Mouse (Mus musculus) MEL (cell line): Measurements from ENCODE around the gene Tyms. TPM values are rescaled to one million over a fixed set of nuclear protein-coding genes. Genes with fewer than 3 reads are reported as not detected.

Experiments
- DNase-seq: peaks from one replicate; pipeline ENCODE4 v3.0.0; 2011; ENCODE audit warnings: low read depth, low spot score
- H3K27ac ChIP-seq: 2 replicates; pipeline ENCODE4 v1.5.1; 2012; ENCODE audit warnings: low read depth, mild to moderate bottlenecking, control low read depth, low read length, moderate library complexity; ENCODE audit not compliant: control insufficient read depth
- H3K27me3 ChIP-seq, 2 experiments: fragments of 150-350 bp in 1 of 2; sonication (generic) in 1 of 2; 2 replicates each; pipeline ENCODE4 v1.6.1; 2012; ENCODE audit warnings: low read length in 2 of 2, mild to moderate bottlenecking in 2 of 2, improper control_type of control experiment in 1 of 2, moderate library complexity in 1 of 2; ENCODE audit not compliant: insufficient read depth in 2 of 2, control insufficient read depth in 1 of 2
- H3K36me3 ChIP-seq, 2 experiments: 2 replicates each; pipeline ENCODE4 v1.6.1; 2012 to 2014; ENCODE audit warnings: low read length in 2 of 2, improper control_type of control experiment in 1 of 2, inconsistent platforms in 1 of 2, mild to moderate bottlenecking in 1 of 2; ENCODE audit not compliant: insufficient read depth in 2 of 2, control insufficient read depth in 1 of 2
- H3K4me1 ChIP-seq, 2 experiments: fragments of 150-350 bp in 1 of 2; sonication (generic) in 1 of 2; 2 replicates each; pipeline ENCODE4 v1.6.1; 2012; ENCODE audit warnings: low read length in 2 of 2, improper control_type of control experiment in 1 of 2, mild to moderate bottlenecking in 1 of 2; ENCODE audit not compliant: insufficient read depth in 2 of 2, control insufficient read depth in 1 of 2
- H3K4me3 ChIP-seq, 2 experiments: fragments of 150-350 bp in 1 of 2; sonication (generic) in 1 of 2; 2 replicates each; pipeline ENCODE4 v1.5.1; 2012; ENCODE audit warnings: low read depth in 2 of 2, low read length in 2 of 2, mild to moderate bottlenecking in 2 of 2, moderate library complexity in 2 of 2, control low read depth in 1 of 2, improper control_type of control experiment in 1 of 2; ENCODE audit not compliant: control insufficient read depth in 1 of 2, insufficient read depth in 1 of 2
- H3K79me2 ChIP-seq: 2 replicates; pipeline ENCODE4 v1.6.1; 2012; ENCODE audit warnings: mild to moderate bottlenecking, low read length, moderate library complexity; ENCODE audit not compliant: control insufficient read depth, poor library complexity, insufficient read depth
- H3K9ac ChIP-seq: 2 replicates; pipeline ENCODE4 v1.6.1; 2012; ENCODE audit warnings: low read depth, mild to moderate bottlenecking, control low read depth, low read length, moderate library complexity; ENCODE audit not compliant: control insufficient read depth, poor library complexity, severe bottlenecking
- H3K9me3 ChIP-seq: fragments of 150-350 bp; sonication (generic); replicated peaks from 2 replicates; pipeline ENCODE4 v1.6.1; 2012; ENCODE audit warnings: mild to moderate bottlenecking, low read length, improper control_type of control experiment, moderate library complexity; ENCODE audit not compliant: insufficient read depth
- BHLHE40 ChIP-seq: IDR thresholded peaks from 2 replicates; pipeline ENCODE4 v1.6.1; 2012; ENCODE audit warnings: low read depth, mild to moderate bottlenecking, inconsistent platforms, low read length, improper control_type of control experiment, borderline replicate concordance
- CHD1 ChIP-seq: IDR thresholded peaks from 2 replicates; pipeline ENCODE4 v1.6.1; 2012; ENCODE audit warnings: low read depth, mild to moderate bottlenecking, inconsistent platforms, low read length, improper control_type of control experiment
- CTCF ChIP-seq, 3 experiments: IDR thresholded peaks in 2 of 3; conservative IDR thresholded peaks in 1 of 3; 2 replicates each; pipeline ENCODE4 v1.5.1; 2011 to 2012; ENCODE audit warnings: low read length in 3 of 3, low read depth in 2 of 3, mild to moderate bottlenecking in 2 of 3, improper control_type of control experiment in 1 of 3, inconsistent platforms in 1 of 3, mixed read lengths in 1 of 3, moderate library complexity in 1 of 3; ENCODE audit not compliant: control insufficient read depth in 1 of 3, insufficient read depth in 1 of 3, poor library complexity in 1 of 3, severe bottlenecking in 1 of 3
- GATA1 ChIP-seq: IDR thresholded peaks from 2 replicates; pipeline ENCODE4 v1.6.1; 2011; ENCODE audit warnings: low read depth, low read length, improper control_type of control experiment
- JUND ChIP-seq: IDR thresholded peaks from 2 replicates; pipeline ENCODE4 v1.6.1; 2011; ENCODE audit warnings: low read depth, mild to moderate bottlenecking, improper control_type of control experiment, low read length
- MAFK ChIP-seq: IDR thresholded peaks from 2 replicates; pipeline ENCODE4 v1.6.1; 2011; ENCODE audit warnings: low read depth, mild to moderate bottlenecking, low read length, improper control_type of control experiment, borderline replicate concordance
- MAZ ChIP-seq: IDR thresholded peaks from 2 replicates; pipeline ENCODE4 v1.6.1; 2012; ENCODE audit warnings: low read depth, mild to moderate bottlenecking, inconsistent platforms, low read length, improper control_type of control experiment
- MYC ChIP-seq: IDR thresholded peaks from 2 replicates; pipeline ENCODE4 v1.6.1; 2011; ENCODE audit warnings: low read depth, mild to moderate bottlenecking, low read length, improper control_type of control experiment, moderate library complexity
- NELFE ChIP-seq: IDR thresholded peaks from 2 replicates; pipeline ENCODE4 v1.6.1; 2011; ENCODE audit warnings: low read depth, low read length, improper control_type of control experiment
- NRF1 ChIP-seq: IDR thresholded peaks from 2 replicates; pipeline ENCODE4 v1.6.1; 2014; ENCODE audit warnings: low read depth, mild to moderate bottlenecking, inconsistent platforms, low read length, improper control_type of control experiment, moderate library complexity; ENCODE audit not compliant: poor library complexity, insufficient read depth, severe bottlenecking
- RAD21 ChIP-seq: IDR thresholded peaks from 2 replicates; pipeline ENCODE4 v1.6.1; 2011; ENCODE audit warnings: mild to moderate bottlenecking, low read depth, low read length, improper control_type of control experiment
- RCOR1 ChIP-seq: IDR thresholded peaks from 2 replicates; pipeline ENCODE4 v1.6.1; 2012; ENCODE audit warnings: low read depth, mild to moderate bottlenecking, inconsistent platforms, low read length, improper control_type of control experiment
- SIN3A ChIP-seq: IDR thresholded peaks from 2 replicates; pipeline ENCODE4 v1.6.1; 2012; ENCODE audit warnings: low read length, improper control_type of control experiment, inconsistent platforms
- SMC3 ChIP-seq: IDR thresholded peaks from 2 replicates; pipeline ENCODE4 v1.6.1; 2011; ENCODE audit warnings: low read depth, low read length, improper control_type of control experiment
- TAL1 ChIP-seq: IDR thresholded peaks from 2 replicates; pipeline ENCODE4 v1.6.1; 2012; ENCODE audit warnings: mild to moderate bottlenecking, inconsistent platforms, low read length, moderate library complexity, mixed read lengths
- TBP ChIP-seq: IDR thresholded peaks from 2 replicates; pipeline ENCODE4 v1.8.0; 2011; ENCODE audit warnings: low read depth, low read length, improper control_type of control experiment
- UBTF ChIP-seq: IDR thresholded peaks from 2 replicates; pipeline ENCODE4 v1.6.1; 2012; ENCODE audit warnings: low read depth, mild to moderate bottlenecking, inconsistent platforms, low read length, improper control_type of control experiment, moderate library complexity, borderline replicate concordance; ENCODE audit not compliant: insufficient read depth
- ZC3H11A ChIP-seq: IDR thresholded peaks from 2 replicates; pipeline ENCODE4 v1.6.1; 2012; ENCODE audit warnings: low read depth, mild to moderate bottlenecking, inconsistent platforms, low read length, improper control_type of control experiment
- ZKSCAN1 ChIP-seq: IDR thresholded peaks from 2 replicates; pipeline ENCODE4 v1.6.1; 2012; ENCODE audit warnings: low read depth, mild to moderate bottlenecking, inconsistent platforms, low read length, improper control_type of control experiment, moderate library complexity
- ZNF384 ChIP-seq: IDR thresholded peaks from 2 replicates; pipeline ENCODE4 v1.6.1; 2012; ENCODE audit warnings: low read depth, mild to moderate bottlenecking, inconsistent platforms, low read length, improper control_type of control experiment
- polyA plus RNA-seq, 2 experiments: library from polyadenylated mRNA; stranded (reverse) in 1 of 2; unstranded in 1 of 2; fragments of >175 nt in 1 of 2; fragments of >200 nt in 1 of 2; gene quantifications; 2 replicates each; pipeline versions ENCODE4 v1.2.1 to v1.2.4; 2012; ENCODE audit warnings: low replicate concordance in 2 of 2, low read depth in 1 of 2; ENCODE audit not compliant: insufficient read length in 2 of 2, insufficient read depth in 1 of 2, missing spikeins in 1 of 2
- total RNA-seq: library from RNA; depleted of rRNA; stranded (reverse); fragments of 300-350 nt; gene quantifications from 2 replicates; pipeline ENCODE4 v1.2.3, GENCODE M21; 2012

Gene Tyms
- total and polyA plus RNA-seq, 3 experiments, result 150 to 203 TPM; not detected in 1

DNA sequence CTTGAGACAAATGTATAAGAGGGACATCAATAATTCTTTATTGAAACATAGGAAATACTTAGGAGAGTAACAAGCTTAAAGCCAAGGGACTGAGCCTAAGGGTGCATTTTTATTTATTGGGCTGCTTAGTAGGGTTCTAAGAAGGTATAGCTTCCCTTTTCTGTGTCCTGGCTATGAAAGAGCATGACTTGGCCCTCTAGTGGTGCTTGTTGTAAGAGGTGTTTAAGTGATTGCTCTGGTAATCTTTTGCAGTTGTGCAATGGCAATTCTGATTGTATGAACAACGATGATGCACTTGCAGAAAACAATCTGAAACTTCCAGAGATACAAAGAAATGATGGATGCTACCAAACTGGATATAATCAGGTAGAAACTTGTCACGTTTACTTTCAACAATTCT, 58.8 kb downstream of the Tyms start:
- H3K27me3 ChIP-seq, result peaks cover 4 to 6% of the 10 kb centered on the region in 2 experiments; a peak in 2 of 4 replicates
- H3K9ac ChIP-seq, result no peak overlapping the region
- DNase-seq, result peak; percentile 91
- no peak overlapping the region for H3K4me3 ChIP-seq
- H3K27ac ChIP-seq, result no peak overlapping the region
- no peaks in the 10 kb centered on the region for H3K79me2 ChIP-seq
- H3K4me1 ChIP-seq, result peaks cover 9 to 16% of the 10 kb centered on the region in 2 experiments
- no peaks in the 10 kb centered on the region for H3K9me3 ChIP-seq
- peaks cover 0 to 11% of the 10 kb centered on the region in 2 experiments; a peak in 2 of 4 replicates for H3K36me3 ChIP-seq
- TF ChIP-seq TBP (no peak), ZC3H11A (peak; percentile 86), RCOR1 (peak; percentile 39; the same call in 1 of the 2 replicates), SIN3A (no peak), NRF1 (no peak), MYC (0 out of 2 replicates have a peak, but pooled peaks have one; percentile 49), UBTF (no peak), ZKSCAN1 (peak; percentile 86), BHLHE40 (no peak), JUND (no peak), CTCF (IDR thresholded peaks at IDR 0.05 in 2 of 3, conservative IDR thresholded peaks at IDR 0.05 in 1 of 3; ENCODE audit: control insufficient read depth in 1 of 3, insufficient read depth in 1 of 3, low read depth in 2 of 3, low read length in 3 of 3, poor library complexity in 1 of 3, severe bottlenecking in 1 of 3) (peak; percentile 27 to 94 (median 84)), CHD1 (no peak), GATA1 (0 out of 2 replicates have a peak, but pooled peaks have one; percentile 4), SMC3 (peak; percentile 95), RAD21 (peak; percentile 85), MAZ (no peak), NELFE (no peak), MAFK (no peak), TAL1 (no peak), ZNF384 (0 out of 2 replicates have a peak, but pooled peaks have one; percentile 26)
- TF ChIP-seq, all 39 proteins: peak for 9
